Mouse (Mus musculus): ENCODE measurements around the gene Ccp110. TPM values are rescaled to one million over a fixed set of nuclear protein-coding genes. Genes with fewer than 3 reads are reported as not detected.

The Ccp110 gene
- polyA plus RNA-seq, 1 experiment from 2014 or later: 33.2 TPM

DNA sequence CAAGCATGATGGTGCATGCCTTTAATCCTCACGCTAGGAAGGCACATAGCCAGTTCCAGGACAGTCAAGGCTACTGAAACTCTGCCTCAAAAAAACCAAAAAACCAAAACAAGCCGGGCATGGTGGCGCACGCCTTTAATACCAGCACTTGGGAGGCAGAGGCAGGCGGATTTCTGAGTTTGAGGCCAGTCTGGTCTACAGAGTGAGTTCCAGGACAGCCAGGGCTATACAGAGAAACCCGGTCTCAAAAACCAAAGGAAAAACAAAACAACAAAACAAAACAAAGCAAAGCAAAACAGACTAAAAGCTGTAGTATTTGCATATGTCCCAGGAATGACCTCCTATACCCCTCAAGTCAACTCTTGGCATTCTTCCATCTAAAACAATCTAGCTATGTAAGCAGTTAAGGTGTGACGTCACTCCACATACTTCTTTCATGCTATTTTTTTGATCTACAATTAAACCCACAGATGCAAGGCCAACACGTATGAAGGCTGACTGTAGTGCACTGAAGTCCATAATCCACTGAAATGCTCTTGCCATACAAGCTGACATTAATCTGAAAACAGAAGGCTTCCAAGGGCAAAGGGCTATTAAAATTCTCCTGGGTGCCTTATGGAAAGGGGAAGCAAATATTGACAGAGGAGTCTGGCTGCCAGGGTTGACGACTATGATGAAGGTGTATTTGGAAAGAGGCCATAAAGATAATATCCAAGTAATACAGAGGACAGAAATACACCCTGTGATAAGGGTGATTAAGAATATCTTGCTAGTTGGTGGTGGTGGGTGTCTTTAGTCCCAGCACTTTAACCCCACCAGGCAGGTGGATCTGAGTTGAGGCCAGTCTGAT lies 8.1 kb upstream of the Ccp110 start:
- Histone ChIP-seq H3K36me3 (no peaks in the 10 kb centered on the region; the same call in 1 of the 2 replicates), H3K4me3 (peak overlapping the region; percentile 78), H3K9ac (replicated peaks) (peak overlapping the region; percentile 90; the same call in 1 of the 2 replicates), H3K27ac (replicated peaks) (0 out of 2 replicates have a peak overlapping the region, but pooled peaks have one; percentile 19), H3K4me1 (peaks cover 25% of the 10 kb centered on the region), H3K9me3 (no peaks in the 10 kb centered on the region), H3K27me3 (no peaks in the 10 kb centered on the region), H3K4me2 (replicated peaks) (peak overlapping the region; percentile 50)
- 76% methylated on average over 9 of the region's 9 CpGs for WGBS
- no peak for ATAC-seq (replicated peaks)

DNA sequence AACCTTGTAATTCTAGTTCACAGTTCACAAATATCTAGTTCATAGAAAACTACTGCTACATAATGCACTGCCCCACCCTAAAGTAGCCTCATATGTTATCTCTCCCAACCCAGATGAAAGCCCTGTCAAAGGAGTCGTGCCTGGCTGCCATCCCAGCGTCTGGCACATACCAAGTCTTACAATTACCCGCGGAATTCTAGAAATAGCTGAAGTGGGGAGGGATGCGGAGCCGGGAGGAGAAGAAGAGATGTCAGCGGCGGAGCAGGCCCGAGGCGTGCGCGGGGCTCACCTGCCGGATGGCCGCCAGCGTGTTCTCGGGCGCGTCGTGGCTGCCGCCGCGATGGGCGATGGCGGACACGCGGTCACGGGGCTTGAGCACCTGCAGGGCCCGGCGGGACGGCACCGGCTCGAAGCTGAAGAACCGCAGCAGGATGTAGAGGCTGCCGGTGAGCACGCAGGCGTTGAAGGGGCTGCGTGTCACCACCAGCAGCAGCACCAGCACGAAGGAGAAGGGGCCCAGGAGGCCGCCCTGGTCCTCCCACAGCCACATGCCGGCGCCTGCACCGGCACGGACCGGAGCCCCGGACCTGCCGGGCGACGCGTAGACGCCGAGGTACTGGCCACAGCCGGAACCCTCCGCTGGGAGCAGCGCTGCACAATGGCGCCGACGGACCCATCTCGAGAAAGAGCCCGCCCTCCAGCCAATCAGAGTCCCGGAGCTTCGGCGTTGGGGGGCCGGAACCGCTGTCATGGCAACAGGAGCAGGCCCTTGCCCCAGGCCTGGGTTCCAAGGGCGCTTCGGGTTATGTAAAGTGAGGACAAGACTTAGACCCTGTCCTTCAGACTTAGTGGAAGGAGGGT lies 7.0 kb upstream of the Ccp110 start, which contains the start of gene Gde1:
Gene Gde1, minus strand, starts transcription at position 678 of the 861 bp plus-strand sequence.
- under 1% methylated on average over 66 of the region's 66 CpGs for WGBS
- ATAC-seq (replicated peaks): peak; percentile 96
- Histone ChIP-seq H3K36me3 (no peaks in the 10 kb centered on the region; the same call in 1 of the 2 replicates), H3K4me1 (peaks cover 25% of the 10 kb centered on the region), H3K27me3 (no peaks in the 10 kb centered on the region), H3K9me3 (no peaks in the 10 kb centered on the region), H3K4me3 (peak within 1 kb of the TSS; percentile 78), H3K27ac (replicated peaks) (peak within 1 kb of the TSS; percentile 93), H3K9ac (replicated peaks) (peak within 1 kb of the TSS; percentile 90), H3K4me2 (replicated peaks) (peak within 1 kb of the TSS; percentile 50)

- ATAC-seq (replicated peaks): no peak
- Histone ChIP-seq H3K9ac (replicated peaks) (peak overlapping the region; percentile 90; the same call in 1 of the 2 replicates), H3K4me3 (peak overlapping the region; percentile 78), H3K4me1 (peaks cover 25% of the 10 kb centered on the region), H3K27ac (replicated peaks) (peak overlapping the region; percentile 93; the same call in 1 of the 2 replicates), H3K27me3 (no peaks in the 10 kb centered on the region), H3K4me2 (replicated peaks) (peak overlapping the region; percentile 50), H3K36me3 (no peaks in the 10 kb centered on the region; the same call in 1 of the 2 replicates), H3K9me3 (no peaks in the 10 kb centered on the region)
- 30% methylated on average over 6 of the region's 6 CpGs for WGBS
Observed at GRCm38 (mm10) chr7:118706051-118706450, 6.3 kb upstream of the Ccp110 start.

DNA sequence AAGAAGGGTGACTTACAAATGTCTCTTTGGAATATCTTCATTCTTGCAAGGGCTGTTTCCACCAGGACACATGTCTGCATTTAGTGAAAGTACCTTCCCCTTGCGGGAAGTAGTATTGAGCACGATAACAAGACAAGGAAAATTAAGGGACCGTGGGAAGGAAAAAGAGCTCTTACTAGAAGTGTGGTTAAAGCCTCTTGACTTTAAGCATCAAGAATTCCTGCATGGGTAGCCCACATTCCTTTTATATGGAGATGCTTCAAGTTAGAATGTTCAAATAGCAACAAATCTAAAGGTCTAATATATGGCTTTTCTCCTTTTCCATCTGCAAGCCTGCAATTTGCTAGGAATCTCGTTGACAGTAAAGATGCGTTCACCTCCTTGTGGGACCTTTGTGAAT lies 5.9 kb upstream of the Ccp110 start:
- ATAC-seq (replicated peaks): no peak
- no peak overlapping the region for H3K4me3 ChIP-seq
- no peak overlapping the region for H3K27ac ChIP-seq (replicated peaks)
- H3K4me1 ChIP-seq: peaks cover 25% of the 10 kb centered on the region
- H3K9ac ChIP-seq (replicated peaks): no peak overlapping the region
- H3K4me2 ChIP-seq (replicated peaks): no peak overlapping the region
- WGBS: 93% methylated on average over 5 of the region's 5 CpGs
- no peaks in the 10 kb centered on the region for H3K9me3 ChIP-seq
- no peaks in the 10 kb centered on the region for H3K27me3 ChIP-seq
- no peaks in the 10 kb centered on the region; the same call in 1 of the 2 replicates for H3K36me3 ChIP-seq

DNA sequence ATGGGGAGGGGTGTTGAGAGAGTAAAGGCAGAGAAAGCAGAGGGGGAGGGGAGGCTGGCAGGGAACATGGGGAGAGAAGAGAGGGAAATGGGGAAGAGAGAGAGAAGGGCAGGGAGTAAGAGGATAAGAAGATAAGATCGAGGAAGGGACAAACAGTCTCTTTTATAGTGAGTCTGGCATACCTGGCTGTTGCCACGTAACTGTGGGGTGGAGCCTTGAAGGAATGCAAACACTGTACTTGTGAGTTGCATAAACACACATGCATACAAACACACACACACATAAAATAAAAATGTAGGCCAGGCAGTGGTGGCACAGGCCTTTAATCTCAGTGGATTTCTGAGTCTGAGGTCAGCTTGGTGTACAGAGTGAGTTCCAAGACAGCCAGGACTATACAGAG lies 5.1 kb upstream of the Ccp110 start:
- Histone ChIP-seq H3K9ac (replicated peaks) (no peak overlapping the region), H3K4me2 (replicated peaks) (no peak overlapping the region), H3K27me3 (no peaks in the 10 kb centered on the region), H3K9me3 (no peaks in the 10 kb centered on the region), H3K4me1 (peaks cover 25% of the 10 kb centered on the region), H3K27ac (replicated peaks) (no peak overlapping the region), H3K4me3 (no peak overlapping the region), H3K36me3 (no peaks in the 10 kb centered on the region)
- 96% methylated on average over 2 of the region's 2 CpGs for WGBS
- no peak for ATAC-seq (replicated peaks)

DNA sequence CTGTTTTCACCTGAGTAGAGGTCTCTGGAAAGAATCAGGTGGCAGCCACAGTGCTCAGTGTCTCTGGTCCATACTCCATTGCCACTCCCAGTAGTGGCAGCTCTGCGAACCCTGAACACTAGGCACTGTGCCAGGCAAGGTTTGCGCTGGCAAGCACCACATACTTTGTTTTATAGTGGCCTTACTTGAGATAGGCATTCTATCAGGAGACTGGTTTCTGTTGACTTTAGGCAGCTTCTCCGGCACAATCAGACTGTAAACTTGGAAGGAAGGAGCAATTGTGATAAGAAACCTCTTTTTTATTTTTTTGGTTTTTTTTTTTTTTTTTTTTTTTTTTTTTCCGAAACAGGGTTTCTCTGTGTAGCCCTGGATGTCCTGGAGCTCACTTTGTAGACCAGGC lies 4.3 kb upstream of the Ccp110 start:
- Histone ChIP-seq H3K9me3 (no peaks in the 10 kb centered on the region), H3K27me3 (no peaks in the 10 kb centered on the region), H3K4me1 (peaks cover 28% of the 10 kb centered on the region), H3K27ac (replicated peaks) (no peak overlapping the region), H3K9ac (replicated peaks) (no peak overlapping the region), H3K4me3 (no peak overlapping the region), H3K4me2 (replicated peaks) (no peak overlapping the region), H3K36me3 (no peaks in the 10 kb centered on the region)
- 82% methylated on average over 4 of the region's 4 CpGs for WGBS
- ATAC-seq (replicated peaks): no peak

GRCm38 (mm10) chr7:118710776-118711175 lies 1.6 kb upstream of the Ccp110 start:
- Histone ChIP-seq H3K36me3 (peaks cover 7% of the 10 kb centered on the region), H3K9me3 (no peaks in the 10 kb centered on the region), H3K4me3 (no peak overlapping the region), H3K27ac (replicated peaks) (no peak overlapping the region), H3K9ac (replicated peaks) (no peak overlapping the region), H3K4me2 (replicated peaks) (no peak overlapping the region), H3K4me1 (peaks cover 16% of the 10 kb centered on the region), H3K27me3 (no peaks in the 10 kb centered on the region)
- WGBS: 71% methylated on average over 5 of the region's 5 CpGs
- ATAC-seq (replicated peaks): no peak

DNA sequence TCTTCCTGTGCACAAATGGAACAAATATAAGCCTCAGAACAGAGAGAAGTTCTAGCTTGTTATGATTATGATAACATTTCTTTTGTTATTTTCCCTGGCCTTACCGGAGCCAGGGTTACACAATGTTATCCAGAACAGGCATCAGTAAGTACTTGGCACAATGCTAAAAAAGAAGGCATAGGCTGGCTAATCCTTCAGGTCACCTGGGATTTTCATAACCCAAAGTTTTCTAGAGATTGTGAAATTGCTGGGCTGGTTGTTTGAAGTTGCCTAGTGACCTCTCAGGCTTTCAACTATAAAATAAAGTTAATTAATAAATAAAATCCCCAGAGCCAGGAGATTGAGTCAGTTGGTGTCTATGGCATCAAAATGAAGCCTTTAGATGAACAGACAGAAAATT lies 2.5 kb downstream of the Ccp110 start:
- no peak overlapping the region for H3K27ac ChIP-seq (replicated peaks)
- WGBS: 95% methylated on average over 1 of the region's 1 CpGs
- no peaks in the 10 kb centered on the region for H3K27me3 ChIP-seq
- H3K36me3 ChIP-seq: peaks cover 26% of the 10 kb centered on the region
- H3K4me1 ChIP-seq: peaks cover 12% of the 10 kb centered on the region
- no peak overlapping the region for H3K4me3 ChIP-seq
- H3K4me2 ChIP-seq (replicated peaks): no peak overlapping the region
- H3K9me3 ChIP-seq: no peaks in the 10 kb centered on the region
- ATAC-seq (replicated peaks): no peak
- no peak overlapping the region for H3K9ac ChIP-seq (replicated peaks)

DNA sequence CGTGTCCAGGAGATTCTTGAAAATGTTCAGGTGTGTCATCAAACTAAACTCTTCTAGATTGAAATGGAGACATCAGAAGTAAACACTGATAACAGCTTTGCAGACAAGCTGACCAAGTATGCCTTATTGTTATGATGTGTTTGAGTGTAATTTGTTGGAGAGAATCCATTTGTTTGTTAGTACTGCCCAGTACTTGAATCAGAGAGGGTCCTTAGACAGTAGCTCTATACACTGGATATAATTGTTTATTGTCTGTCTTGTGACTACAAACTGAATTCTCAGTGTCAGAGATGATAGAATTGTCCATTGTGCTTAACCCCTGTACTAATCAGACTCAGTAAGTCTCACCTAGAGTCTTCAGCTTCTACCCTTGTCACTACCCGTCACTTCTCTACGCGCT lies 5.7 kb downstream of the Ccp110 start:
- no peak overlapping the region for H3K4me2 ChIP-seq (replicated peaks)
- peaks cover 9% of the 10 kb centered on the region for H3K4me1 ChIP-seq
- no peak overlapping the region for H3K27ac ChIP-seq (replicated peaks)
- no peak overlapping the region for H3K9ac ChIP-seq (replicated peaks)
- no peak for ATAC-seq (replicated peaks)
- 93% methylated on average over 4 of the region's 4 CpGs for WGBS
- H3K36me3 ChIP-seq: peaks cover 46% of the 10 kb centered on the region
- no peaks in the 10 kb centered on the region for H3K9me3 ChIP-seq
- H3K4me3 ChIP-seq: no peak overlapping the region
- H3K27me3 ChIP-seq: no peaks in the 10 kb centered on the region

DNA sequence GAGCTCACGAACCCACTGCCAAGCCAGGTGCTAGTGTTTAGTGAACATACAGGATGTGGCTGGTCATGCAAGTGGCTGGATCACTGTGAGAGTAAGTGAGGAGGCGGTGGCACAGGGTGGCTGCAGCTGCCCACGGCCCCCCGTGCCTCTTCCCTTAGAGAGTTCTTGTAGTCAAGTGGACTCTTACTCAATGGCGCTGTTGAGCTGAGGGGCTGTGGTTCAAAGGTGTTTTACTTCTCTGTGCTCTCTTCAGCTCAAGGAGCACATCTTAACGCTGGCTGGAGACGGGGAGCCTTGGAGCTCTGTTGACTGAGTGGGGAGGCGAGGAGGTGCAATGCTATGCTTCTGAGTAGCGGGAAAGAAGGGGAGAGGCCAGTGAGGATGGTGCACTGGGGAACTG lies 11.6 kb downstream of the Ccp110 start:
- ATAC-seq (replicated peaks): no peak
- H3K9ac ChIP-seq (replicated peaks): no peak overlapping the region
- WGBS: 92% methylated on average over 9 of the region's 9 CpGs
- H3K27me3 ChIP-seq: no peaks in the 10 kb centered on the region
- H3K27ac ChIP-seq (replicated peaks): no peak overlapping the region
- H3K4me3 ChIP-seq: no peak overlapping the region
- no peak overlapping the region for H3K4me2 ChIP-seq (replicated peaks)
- no peaks in the 10 kb centered on the region for H3K4me1 ChIP-seq
- H3K9me3 ChIP-seq: no peaks in the 10 kb centered on the region
- H3K36me3 ChIP-seq: peaks cover 71% of the 10 kb centered on the region

GRCm38 (mm10) chr7:118725459-118725858 lies 13.1 kb downstream of the Ccp110 start:
- H3K27me3 ChIP-seq: no peaks in the 10 kb centered on the region
- no peaks in the 10 kb centered on the region for H3K4me1 ChIP-seq
- no peak for ATAC-seq (replicated peaks)
- H3K27ac ChIP-seq (replicated peaks): no peak overlapping the region
- no peak overlapping the region for H3K4me2 ChIP-seq (replicated peaks)
- no peak overlapping the region for H3K4me3 ChIP-seq
- peaks cover 75% of the 10 kb centered on the region for H3K36me3 ChIP-seq
- no peaks in the 10 kb centered on the region for H3K9me3 ChIP-seq
- 96% methylated on average over 2 of the region's 2 CpGs for WGBS
- H3K9ac ChIP-seq (replicated peaks): no peak overlapping the region
